In genomic region chr5:130635397-130635796, GRCm38 (mm10) we compare ENCODE assay signal across 24 mouse cellular contexts.
"Had no signal": no experiment of that assay in that cellular context is flagged by ENCODE, and none has a peak within 500 bp of the region (broad histone marks: within the 10 kb centered on the region; RNA-seq: fewer than 3 reads in every experiment).

No protein-coding gene starts in this region.

- H3K9ac ChIP-seq: embryonic facial prominence, embryonic 12.5 days; embryonic facial prominence, embryonic 13.5 days; embryonic facial prominence, embryonic 15.5 days; forebrain, embryonic 12.5 days; forebrain, embryonic 13.5 days; forebrain, embryonic 15.5 days; forebrain, postnatal 0 days had no signal

- H3K36me3 ChIP-seq: embryonic facial prominence, embryonic 10.5 days; embryonic facial prominence, embryonic 12.5 days; embryonic facial prominence, embryonic 13.5 days; embryonic facial prominence, embryonic 15.5 days; forebrain, embryonic 10.5 days; forebrain, embryonic 12.5 days; forebrain, embryonic 15.5 days; heart, embryonic 10.5 days had no signal

- H3K4me3 ChIP-seq: embryonic facial prominence, embryonic 10.5 days; embryonic facial prominence, embryonic 12.5 days; embryonic facial prominence, embryonic 13.5 days; embryonic facial prominence, embryonic 15.5 days; erythroblast, embryonic 14.5 days; forebrain, embryonic 10.5 days; forebrain, embryonic 12.5 days; forebrain, embryonic 13.5 days; forebrain, embryonic 15.5 days; gastrocnemius, adult 2 months; heart, adult 2 months; heart, embryonic 10.5 days had no signal

- H3K9me3 ChIP-seq: embryonic facial prominence, embryonic 10.5 days; embryonic facial prominence, embryonic 12.5 days; embryonic facial prominence, embryonic 13.5 days; embryonic facial prominence, embryonic 15.5 days; forebrain, embryonic 10.5 days; forebrain, embryonic 12.5 days; forebrain, embryonic 13.5 days; forebrain, embryonic 15.5 days; heart, embryonic 10.5 days had no signal

- H3K4me1 ChIP-seq: embryonic facial prominence, embryonic 10.5 days; embryonic facial prominence, embryonic 12.5 days; embryonic facial prominence, embryonic 13.5 days; embryonic facial prominence, embryonic 15.5 days; forebrain, embryonic 12.5 days; forebrain, embryonic 13.5 days; forebrain, embryonic 15.5 days; heart, embryonic 10.5 days had no signal

- H3K27ac ChIP-seq: embryonic facial prominence, embryonic 10.5 days; embryonic facial prominence, embryonic 12.5 days; embryonic facial prominence, embryonic 13.5 days; embryonic facial prominence, embryonic 15.5 days; forebrain, embryonic 10.5 days; forebrain, embryonic 12.5 days; forebrain, embryonic 13.5 days; forebrain, embryonic 15.5 days; gastrocnemius, adult 2 months; heart, adult 2 months; heart, embryonic 10.5 days had no signal

- DNase-seq: cerebellum, adult 9-11 months; cerebellum, postnatal 10 days; cerebellum, postnatal 14 days; cerebellum, postnatal 25 days; cerebellum, postnatal 36 days; embryo, embryonic 11 days; forebrain, postnatal 0 days; gastrocnemius, adult 2 months; gastrocnemius, postnatal 10 days; gastrocnemius, postnatal 14 days; gastrocnemius, postnatal 25 days; heart, adult 11 months; heart, adult 18-20 months; heart, adult 2 months had no signal
